In genomic region chr1:75545965-75546956, GRCm38 (mm10) we compare ENCODE assay signal across 8 mouse cellular contexts. TPM values are rescaled to one million over a fixed set of nuclear protein-coding genes. Genes with fewer than 3 reads are reported as not detected.
DNase-seq lines count a peak whose midpoint lies in the region; ATAC-seq and TF ChIP-seq lines count a peak whose summit lies in the region.

Gene Slc4a3 (plus strand): TSS chr1:75546266.

- peak; percentile 87 for ATAC-seq in forebrain, postnatal 0 days
- ATAC-seq in lung, embryonic 14.5 days (ENCODE audit: insufficient read depth) = peak; percentile 90

- intact Hi-C loops in heart, postnatal 36 days (cut with DNase I) = no loop called here

- H3K9ac ChIP-seq in forebrain, postnatal 0 days = peak within 1 kb of the TSS; percentile 96
- peak within 1 kb of the TSS; percentile 77 for H3K9ac ChIP-seq in lung, embryonic 14.5 days

- no peak for TF ChIP-seq CTCF in cerebellum, adult 2 months (IDR thresholded peaks at IDR 0.05; ENCODE audit: borderline replicate concordance, insufficient read depth, low read depth, low read length)
- TF ChIP-seq CTCF in forebrain, postnatal 0 days (IDR thresholded peaks at IDR 0.05; ENCODE audit: low read depth) = peak; percentile 64
- TF ChIP-seq CTCF in layer of hippocampus, adult 2 months (conservative IDR thresholded peaks at IDR 0.05) = peak; percentile 63
- TF ChIP-seq CTCF in lung, embryonic 14.5 days (IDR thresholded peaks at IDR 0.05; ENCODE audit: low read depth) = peak; percentile 57

- H3K27me3 ChIP-seq in cerebellum, adult 2 months (ENCODE audit: control insufficient read depth, insufficient read depth, low read length) = no peaks in the 10 kb centered on the region
- no peaks in the 10 kb centered on the region for H3K27me3 ChIP-seq in forebrain, postnatal 0 days (ENCODE audit: insufficient read depth, low read length)
- no peaks in the 10 kb centered on the region for H3K27me3 ChIP-seq in lung, embryonic 14.5 days (ENCODE audit: insufficient read depth, low read length)

- TF ChIP-seq POLR2A in cerebellum, adult 2 months (IDR thresholded peaks at IDR 0.05; ENCODE audit: borderline replicate concordance, insufficient read depth, low read length) = peak; percentile 40; the same call in 1 of the 2 replicates

- H3K4me3 ChIP-seq in cerebellum, adult 2 months (replicated peaks; ENCODE audit: insufficient read depth, low read depth, low read length) = peak within 1 kb of the TSS; percentile 58
- peak within 1 kb of the TSS; percentile 52 for H3K4me3 ChIP-seq in forebrain, postnatal 0 days (ENCODE audit: low read depth, low read length)
- H3K4me3 ChIP-seq in layer of hippocampus, adult 2 months = peak within 1 kb of the TSS; percentile 66
- peak within 1 kb of the TSS; percentile 66 for H3K4me3 ChIP-seq in lung, embryonic 14.5 days (ENCODE audit: low read depth, low read length)

- 1% methylated on average over 57 of the region's 64 CpGs for WGBS in cerebellum, adult 2 months
- WGBS in forebrain, postnatal 0 days = under 1% methylated on average over 45 of the region's 64 CpGs
- 1% methylated on average over 47 of the region's 64 CpGs for WGBS in lung, embryonic 14.5 days

- H3K4me2 ChIP-seq in forebrain, postnatal 0 days (ENCODE audit: low read depth) = peak within 1 kb of the TSS; percentile 59
- H3K4me2 ChIP-seq in lung, embryonic 14.5 days = peak within 1 kb of the TSS; percentile 74

- peak within 1 kb of the TSS; percentile 35 for H3K27ac ChIP-seq in cerebellum, adult 2 months (ENCODE audit: insufficient read depth, low read length)
- peak within 1 kb of the TSS; percentile 79 for H3K27ac ChIP-seq in forebrain, postnatal 0 days (ENCODE audit: low read depth, low read length)
- peak within 1 kb of the TSS; percentile 97 for H3K27ac ChIP-seq in layer of hippocampus, adult 2 months
- H3K27ac ChIP-seq in lung, embryonic 14.5 days (ENCODE audit: low read depth) = peak within 1 kb of the TSS; percentile 63

- H3K36me3 ChIP-seq in forebrain, postnatal 0 days (ENCODE audit: insufficient read depth) = peaks cover 22% of the 10 kb centered on the region
- peaks cover 4% of the 10 kb centered on the region for H3K36me3 ChIP-seq in lung, embryonic 14.5 days (ENCODE audit: insufficient read depth)

- DNase-seq in Muller cell, postnatal 12 days (ENCODE audit: inconsistent ontology term) = peak; percentile 81
- DNase-seq in cerebellum, adult 2 months = peak; percentile 81 to 86
- DNase-seq in forebrain, postnatal 0 days = peak; percentile 75
- peak; percentile 59 to 75 for DNase-seq in heart, postnatal 36 days
- DNase-seq in layer of hippocampus, adult 2 months (ENCODE audit: low spot score in 2 of 2) = peak; percentile 47 to 51
- peak; percentile 83 for DNase-seq in lung, embryonic 14.5 days
- peak; percentile 74 for DNase-seq in retina, embryonic 14.5 days (ENCODE audit: low spot score)
- no peak for DNase-seq in thymus, adult 18-20 months

- peaks cover 17% of the 10 kb centered on the region for H3K4me1 ChIP-seq in cerebellum, adult 2 months (ENCODE audit: control insufficient read depth, insufficient read depth, low read length)
- peaks cover 14% of the 10 kb centered on the region for H3K4me1 ChIP-seq in forebrain, postnatal 0 days (ENCODE audit: insufficient read depth)
- peaks cover 6% of the 10 kb centered on the region; the same call in 1 of the 2 replicates for H3K4me1 ChIP-seq in lung, embryonic 14.5 days (ENCODE audit: insufficient read depth)

- 0 out of 2 replicates have a peak, but pooled peaks cover 3% of the 10 kb centered on the region for H3K9me3 ChIP-seq in forebrain, postnatal 0 days (ENCODE audit: low read length)
- no peaks in the 10 kb centered on the region for H3K9me3 ChIP-seq in lung, embryonic 14.5 days (ENCODE audit: low read depth, low read length)

RNA-seq across cellular contexts. Expression of gene Slc4a3, which starts in this region (rescaled TPM):
- polyA plus RNA-seq in cerebellum, adult 2 months (2012; rRNA removed) = 99.5 and 99.6 TPM in 2 replicates
- total RNA-seq in forebrain, postnatal 0 days (2014; rRNA removed) = 101 and 120 TPM in 2 replicates
- polyA plus RNA-seq in forebrain, postnatal 0 days (2015; fragmentation: Nextera tagmentation; extraction: Ambion mirVana) = 56.0 and 73.0 TPM in 2 replicates
- total RNA-seq in heart, postnatal 36 days (2021) = 100 to 1,000 TPM; 233 to 249 TPM
- total RNA-seq in layer of hippocampus, adult 2 months (2021) = 100 to 1,000 TPM; 106 to 110 TPM
- polyA plus RNA-seq in lung, embryonic 14.5 days (2014; fragmentation: Nextera tagmentation; extraction: Ambion mirVana) = 9.7 and 12.1 TPM in 2 replicates

Comparison
In these comparisons a context has a peak if more than half of its experiments do, and no peak if none do; other contexts are left out.
1. DNase-seq: peak in Muller cell, postnatal 12 days (single experiment), cerebellum, adult 2 months (2 of 2), forebrain, postnatal 0 days (single experiment), heart, postnatal 36 days (2 of 2), layer of hippocampus, adult 2 months (2 of 2), lung, embryonic 14.5 days (single experiment) and retina, embryonic 14.5 days (single experiment); none in thymus, adult 18-20 months (0 of 2).
2. H3K27ac ChIP-seq: peak in every context shown above with its lines; median percentile 97 in layer of hippocampus, adult 2 months; 79 in forebrain, postnatal 0 days; 63 in lung, embryonic 14.5 days; 35 in cerebellum, adult 2 months.
3. Peak in every context shown above with its lines, with median percentiles within 50 percentile points of each other: H3K4me3 ChIP-seq.